Mouse (Mus musculus) cortical plate, adult 2 months (tissue): ENCODE data around the gene Rbm20.

Experiments used
- CTCF ChIP-seq: fragments of 200-500 bp; IDR thresholded peaks from 2 replicates; pipeline ENCODE4 v1.5.1; 2011; ENCODE audit warnings: mild to moderate bottlenecking, control low read depth, low read length; ENCODE audit not compliant: insufficient read depth; ENCODE audit errors: extremely low read depth
- POLR2A ChIP-seq: fragments of 200-500 bp; IDR thresholded peaks from 2 replicates; pipeline ENCODE4 v1.6.1; 2011; ENCODE audit warnings: mild to moderate bottlenecking, low read length, control low read depth; ENCODE audit not compliant: insufficient read depth; ENCODE audit errors: extremely low read depth

DNA sequence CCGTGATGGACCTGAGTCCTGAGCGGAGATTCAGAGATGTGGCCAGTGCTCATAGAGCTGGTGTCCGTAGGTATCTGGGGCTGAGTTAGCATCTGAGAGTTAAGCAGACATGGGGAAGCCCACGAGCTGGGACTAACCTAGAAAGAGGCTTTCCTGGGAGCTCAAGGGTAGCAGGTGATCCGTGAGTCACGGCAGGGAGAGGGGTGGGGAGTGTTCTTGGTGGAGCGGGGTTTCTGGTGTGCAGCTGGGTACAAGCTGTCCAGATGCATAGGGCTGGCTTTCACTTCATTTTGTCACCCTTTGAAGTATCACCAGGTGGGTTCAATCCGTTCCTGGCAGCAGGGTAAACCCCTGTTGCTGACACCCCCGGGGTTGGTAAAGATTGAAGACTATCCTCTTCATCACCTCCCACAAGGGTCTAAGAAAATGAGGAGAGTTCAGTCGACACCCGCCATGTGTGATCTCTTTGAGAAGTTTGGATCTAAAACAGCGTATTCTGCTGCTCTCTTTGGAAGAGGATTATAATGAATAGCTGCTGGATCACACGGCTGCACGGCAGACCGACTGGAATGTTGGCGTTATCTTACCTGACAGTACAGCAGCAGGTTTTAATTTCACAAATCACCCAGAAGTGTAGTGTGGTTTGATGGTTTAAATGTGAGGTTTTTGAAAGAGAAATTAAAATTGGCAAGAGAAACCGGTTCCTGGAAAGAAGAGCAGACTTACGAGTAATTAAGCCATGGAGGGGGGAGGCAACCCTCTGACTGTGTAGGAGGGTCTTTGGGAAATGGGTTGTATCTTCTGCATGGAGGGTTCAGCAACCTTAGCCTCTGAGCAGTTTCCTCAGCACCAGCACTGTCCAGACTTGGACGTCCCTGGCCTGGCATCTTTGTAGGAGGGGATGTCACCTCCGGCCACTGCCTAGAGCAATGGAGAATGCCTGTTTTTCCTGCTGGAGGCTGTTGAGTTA, 114.9 kb downstream of the Rbm20 start:
- no peak for TF ChIP-seq CTCF
- TF ChIP-seq POLR2A, result no peak
